Mouse (Mus musculus): Measurements from ENCODE around the gene Cby3.

DNA sequence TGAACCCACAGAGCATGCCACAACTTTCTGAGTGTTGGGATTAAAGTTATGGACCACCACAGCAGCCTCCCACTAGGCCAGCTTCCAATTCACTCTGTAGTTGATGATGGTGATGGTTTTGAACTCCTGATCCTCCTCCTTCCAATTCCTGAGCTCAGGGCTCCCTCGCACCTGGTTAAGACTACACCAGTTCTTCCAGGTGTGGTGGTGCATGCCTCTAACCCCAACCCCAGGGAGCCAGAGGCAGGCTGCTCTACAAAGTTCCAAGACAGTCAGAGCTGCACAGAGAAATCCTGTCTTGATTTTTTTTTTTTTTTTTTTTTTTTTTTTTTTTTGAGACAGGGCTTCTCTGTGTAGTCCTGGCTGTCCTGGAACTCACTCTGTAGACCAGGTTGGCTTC is 19.4 kb downstream of the Cby3 start:
- TF ChIP-seq CTCF (IDR thresholded peaks at IDR 0.05; ENCODE audit: low read depth) (no peak), EP300 (IDR thresholded peaks at IDR 0.05; ENCODE audit: low read depth) (no peak)

Data from liver, postnatal 0 days (tissue).